Mouse (Mus musculus) CH12.LX (cell line): Measurements from ENCODE around the gene Trim62. TPM values are rescaled to one million over a fixed set of nuclear protein-coding genes. Genes with fewer than 3 reads are reported as not detected.

Source experiments
- DNase-seq: peaks from one replicate; pipeline ENCODE4 v3.0.0-alpha.2; 2013; ENCODE audit errors: extremely low read depth
- H3K27ac ChIP-seq: 2 replicates; pipeline ENCODE4 v1.5.1; 2012; ENCODE audit warnings: low read depth, mild to moderate bottlenecking, control low read depth, moderate library complexity; ENCODE audit not compliant: insufficient read depth
- H3K27me3 ChIP-seq: replicated peaks from 2 replicates; pipeline ENCODE3; 2012; ENCODE audit warnings: inconsistent platforms
- H3K36me3 ChIP-seq, 2 experiments: replicated peaks in 1 of 2; 2 replicates each; pipeline versions ENCODE3 to v1.6.1; 2012; ENCODE audit warnings: inconsistent platforms in 1 of 2, low read length in 1 of 2, mild to moderate bottlenecking in 1 of 2, mixed read lengths in 1 of 2, moderate library complexity in 1 of 2; ENCODE audit not compliant: control insufficient read depth in 1 of 2, insufficient read depth in 1 of 2
- H3K4me1 ChIP-seq, 2 experiments: 2 replicates each; pipeline ENCODE4 v1.6.1; 2012; ENCODE audit warnings: inconsistent platforms in 1 of 2, moderate library complexity in 1 of 2; ENCODE audit not compliant: insufficient read depth in 2 of 2, control insufficient read depth in 1 of 2
- H3K4me2 ChIP-seq: 2 replicates; pipeline ENCODE4 v1.6.1; 2012; ENCODE audit warnings: low read depth, mild to moderate bottlenecking, control low read depth; ENCODE audit not compliant: poor library complexity, insufficient read depth, severe bottlenecking
- H3K4me3 ChIP-seq, 3 experiments: fragments of 150-350 bp in 1 of 3; sonication (generic) in 1 of 3; replicated peaks in 1 of 3; 2 replicates each; pipeline versions ENCODE3 to v1.5.1; 2011 to 2012; ENCODE audit warnings: low read depth in 2 of 3, low read length in 2 of 3, mild to moderate bottlenecking in 2 of 3, moderate library complexity in 2 of 3, control low read depth in 1 of 3, improper control_type of control experiment in 1 of 3, inconsistent platforms in 1 of 3, mixed read lengths in 1 of 3; ENCODE audit not compliant: poor library complexity in 1 of 3
- H3K79me2 ChIP-seq: replicated peaks from 2 replicates; pipeline ENCODE4 v1.6.1; 2012; ENCODE audit warnings: mild to moderate bottlenecking, moderate library complexity; ENCODE audit not compliant: control insufficient read depth, poor library complexity, insufficient read depth, severe bottlenecking; ENCODE audit errors: extremely low read depth
- H3K9ac ChIP-seq: 2 replicates; pipeline ENCODE4 v1.6.1; 2012; ENCODE audit warnings: low read depth, mild to moderate bottlenecking, control low read depth, moderate library complexity; ENCODE audit not compliant: insufficient read depth
- H3K9me3 ChIP-seq: replicated peaks from 2 replicates; pipeline ENCODE3; 2012; ENCODE audit warnings: low read length, inconsistent platforms, mixed read lengths
- CHD1 ChIP-seq: IDR thresholded peaks from 2 replicates; pipeline ENCODE4 v1.6.1; 2012; ENCODE audit warnings: low read depth, low read length, improper control_type of control experiment, inconsistent platforms
- ELF1 ChIP-seq: IDR thresholded peaks from 2 replicates; pipeline ENCODE4 v1.6.1; 2014; ENCODE audit warnings: low read depth, mild to moderate bottlenecking, inconsistent platforms, low read length, improper control_type of control experiment
- HCFC1 ChIP-seq: IDR thresholded peaks from 2 replicates; pipeline ENCODE4 v1.6.1; 2012; ENCODE audit warnings: low read depth, mild to moderate bottlenecking, inconsistent platforms, low read length, improper control_type of control experiment
- IRF4 ChIP-seq: IDR thresholded peaks from 2 replicates; pipeline ENCODE4 v1.6.1; 2014; ENCODE audit warnings: low read depth, mild to moderate bottlenecking, inconsistent platforms, low read length, improper control_type of control experiment
- JUN ChIP-seq: IDR thresholded peaks from 2 replicates; pipeline ENCODE4 v1.6.1; 2011; ENCODE audit warnings: low read depth, mild to moderate bottlenecking, low read length, improper control_type of control experiment, moderate library complexity; ENCODE audit not compliant: insufficient read depth
- MAX ChIP-seq: IDR thresholded peaks from 2 replicates; pipeline ENCODE4 v1.6.1; 2011; ENCODE audit warnings: low read length, improper control_type of control experiment
- MEF2A ChIP-seq: IDR thresholded peaks from 2 replicates; pipeline ENCODE4 v1.6.1; 2014; ENCODE audit warnings: low read depth, mild to moderate bottlenecking, inconsistent platforms, low read length, improper control_type of control experiment, borderline replicate concordance
- NELFE ChIP-seq: IDR thresholded peaks from 2 replicates; pipeline ENCODE4 v1.6.1; 2011; ENCODE audit warnings: low read depth, low read length, improper control_type of control experiment
- NRF1 ChIP-seq: IDR thresholded peaks from 2 replicates; pipeline ENCODE4 v1.6.1; 2014; ENCODE audit warnings: low read depth, mild to moderate bottlenecking, inconsistent platforms, low read length, improper control_type of control experiment, moderate library complexity
- POLR2A ChIP-seq: IDR thresholded peaks from 2 replicates; pipeline ENCODE4 v1.6.1; 2011; ENCODE audit warnings: low read depth, mild to moderate bottlenecking, improper control_type of control experiment, low read length
- RAD21 ChIP-seq: IDR thresholded peaks from 2 replicates; pipeline ENCODE4 v1.6.1; 2011; ENCODE audit warnings: low read depth, mild to moderate bottlenecking, low read length, improper control_type of control experiment, moderate library complexity
- SIN3A ChIP-seq: IDR thresholded peaks from 2 replicates; pipeline ENCODE4 v1.6.1; 2012; ENCODE audit warnings: low read length, improper control_type of control experiment, inconsistent platforms
- SMC3 ChIP-seq: IDR thresholded peaks from 2 replicates; pipeline ENCODE4 v1.6.1; 2011; ENCODE audit warnings: low read depth, low read length, improper control_type of control experiment
- TBP ChIP-seq: conservative IDR thresholded peaks from 2 replicates; pipeline ENCODE4 v1.6.1; 2011; ENCODE audit warnings: low read depth, low read length, improper control_type of control experiment
- UBTF ChIP-seq: IDR thresholded peaks from 2 replicates; pipeline ENCODE4 v1.6.1; 2012; ENCODE audit warnings: low read depth, mild to moderate bottlenecking, inconsistent platforms, low read length, improper control_type of control experiment, moderate library complexity
- ZKSCAN1 ChIP-seq: IDR thresholded peaks from 2 replicates; pipeline ENCODE4 v1.6.1; 2012; ENCODE audit warnings: low read depth, inconsistent platforms, low read length, improper control_type of control experiment, borderline replicate concordance
- ZMIZ1 ChIP-seq: IDR thresholded peaks from 2 replicates; pipeline ENCODE4 v1.6.1; 2012; ENCODE audit warnings: low read depth, mild to moderate bottlenecking, inconsistent platforms, low read length, improper control_type of control experiment
- ZNF384 ChIP-seq: IDR thresholded peaks from 2 replicates; pipeline ENCODE4 v1.6.1; 2012; ENCODE audit warnings: low read depth, low read length, improper control_type of control experiment, inconsistent platforms
- dilution Hi-C: fragments of 300-500 bp; cut with MboI; formaldehyde crosslinking; loops from 2 replicates; pipeline ENCODE4 v1.14.3; 2020; ENCODE audit warnings: low sequenced_read_pairs; ENCODE audit not compliant: extremely low pct_unique_long_range_greater_than_20kb, extremely low pct_ligation_motif_present
- in situ Hi-C: fragments of 300-500 bp; cut with MboI; formaldehyde crosslinking; loops from 3 replicates; pipeline ENCODE4 v1.14.3; 2019; ENCODE audit warnings: low sequenced_read_pairs, low pct_ligation_motif_present, low pct_unique_long_range_greater_than_20kb, mixed read lengths
- polyA plus RNA-seq: library from polyadenylated mRNA; unstranded; fragments of >175 nt; gene quantifications from 2 replicates; pipeline ENCODE4 v1.2.1, GENCODE M21; 2012; ENCODE audit warnings: low read depth; ENCODE audit not compliant: insufficient read length
- total RNA-seq, 2 experiments: library from RNA; depleted of rRNA; stranded (reverse); fragments of 300-350 nt in 1 of 2; fragments of >200 nt in 1 of 2; gene quantifications; 2 replicates each; pipeline ENCODE4 v1.2.3; 2012 to 2014

The Trim62 gene
- total and polyA plus RNA-seq, 3 experiments = 0.40 to 2.7 (median 0.98) TPM

DNA sequence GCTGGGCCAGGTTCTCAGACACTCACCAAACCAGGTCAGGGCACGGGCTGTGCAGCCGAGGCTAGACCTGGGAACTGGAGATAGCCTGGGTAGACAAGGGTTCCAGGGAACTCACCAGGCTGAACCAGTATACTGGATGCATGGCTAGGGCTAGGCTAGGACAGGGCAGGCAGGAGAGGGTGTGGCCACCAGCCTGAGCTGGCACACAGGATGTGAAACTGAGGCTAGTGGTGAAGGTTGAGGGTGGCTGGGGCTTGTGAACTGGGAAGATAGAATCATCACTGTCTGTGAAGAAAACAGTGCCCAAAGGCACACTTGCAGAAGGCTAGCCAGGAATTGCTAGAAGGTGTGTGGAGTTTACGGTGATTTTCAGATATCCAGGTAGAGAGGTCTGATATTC is 34.4 kb upstream of the Trim62 start:
- H3K36me3 ChIP-seq = no peaks in the 10 kb centered on the region
- no peak overlapping the region for H3K9ac ChIP-seq
- dilution Hi-C loops = no loop called here
- in situ Hi-C loops = no loop called here
- no peaks in the 10 kb centered on the region for H3K79me2 ChIP-seq
- H3K4me2 ChIP-seq = no peak overlapping the region
- H3K27ac ChIP-seq = no peak overlapping the region
- H3K4me1 ChIP-seq = peaks cover 3 to 16% of the 10 kb centered on the region in 2 experiments
- TF ChIP-seq SIN3A = no peak
- no peak overlapping the region for H3K4me3 ChIP-seq
- no peaks in the 10 kb centered on the region for H3K27me3 ChIP-seq
- no peak for DNase-seq
- H3K9me3 ChIP-seq = no peaks in the 10 kb centered on the region

DNA sequence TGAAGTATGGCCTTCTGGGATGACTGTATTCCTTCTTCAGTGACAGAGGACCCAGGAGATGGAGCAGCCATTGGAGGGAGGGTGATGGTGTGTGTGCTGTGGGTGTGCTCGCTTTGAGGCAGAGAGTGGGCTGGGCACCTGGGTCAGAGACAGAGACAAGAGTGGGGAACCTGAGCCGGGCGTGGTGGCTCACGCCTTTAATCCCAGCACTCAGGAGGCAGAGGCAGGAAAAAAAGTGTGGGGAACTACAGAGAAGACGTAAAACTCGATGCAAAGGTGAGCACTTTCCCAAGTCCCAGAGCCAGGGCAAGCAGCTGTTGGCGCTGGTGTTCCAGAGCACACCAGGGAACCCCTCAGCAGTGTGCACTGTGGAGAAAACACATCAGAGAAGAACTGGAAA is 33.7 kb upstream of the Trim62 start:
- Histone ChIP-seq H3K27ac (no peak overlapping the region), H3K4me3 (no peak overlapping the region), H3K9ac (no peak overlapping the region), H3K4me1 (peaks cover 3 to 16% of the 10 kb centered on the region in 2 experiments), H3K36me3 (no peaks in the 10 kb centered on the region), H3K79me2 (no peaks in the 10 kb centered on the region), H3K27me3 (no peaks in the 10 kb centered on the region), H3K9me3 (no peaks in the 10 kb centered on the region), H3K4me2 (no peak overlapping the region)
- TF ChIP-seq SMC3 (no peak), IRF4 (no peak), MAX (no peak), TBP (no peak), NELFE (no peak), ZNF384 (no peak), ZMIZ1 (no peak), ELF1 (no peak), UBTF (no peak), POLR2A (no peak), HCFC1 (no peak), RAD21 (no peak), NRF1 (no peak), JUN (no peak), MEF2A (no peak), SIN3A (no peak), ZKSCAN1 (no peak), CHD1 (no peak)
- DNase-seq = no peak
- in situ Hi-C loops = loop anchor here (10.0 kb wide), 1 partner anchor 135 kb away; no protein-coding TSS in a partner anchor
- dilution Hi-C loops = no loop called here
